Mouse (Mus musculus) heart, adult 2 months (tissue): ENCODE measurements at regions not wholly inside any gene's neighbourhood (a gene's known extent, or its start where the extent isn't known, plus 50 kb on each side); places are given as distances from the start of the nearest gene placed in this dataset.

Source experiments
- CTCF ChIP-seq: fragments of 200-600 bp; IDR thresholded peaks from 2 replicates; pipeline ENCODE4 v1.8.1; 2022; ENCODE audit warnings: antibody characterized with exemption, mild to moderate bottlenecking, moderate library complexity
- EP300 ChIP-seq: fragments of 200-500 bp; IDR thresholded peaks from 2 replicates; pipeline ENCODE4 v1.6.1; 2011; ENCODE audit warnings: low read depth, low read length, control low read depth; ENCODE audit not compliant: insufficient read depth
- POLR2A ChIP-seq: fragments of 200-500 bp; IDR thresholded peaks from 2 replicates; pipeline ENCODE4 v1.6.1; 2011; ENCODE audit warnings: mild to moderate bottlenecking, low read depth, low read length, control low read depth; ENCODE audit not compliant: insufficient read depth

- TF ChIP-seq CTCF (no peak), POLR2A (no peak), EP300 (no peak)
Measured at GRCm38 (mm10) chr6:126362331-126362730, 172.9 kb downstream of the Kcna5 start.
